Mouse (Mus musculus) CD8-positive naive resting alpha-beta T cell, adult 2 months (primary cell): ENCODE results near the gene Plagl1.

Source experiments
- DNase-seq, 2 experiments: peaks; one replicate each; pipeline ENCODE4 v3.0.0; 2022; ENCODE audit warnings: low read depth in 2 of 2, low spot score in 2 of 2

Plagl1 gene

DNA sequence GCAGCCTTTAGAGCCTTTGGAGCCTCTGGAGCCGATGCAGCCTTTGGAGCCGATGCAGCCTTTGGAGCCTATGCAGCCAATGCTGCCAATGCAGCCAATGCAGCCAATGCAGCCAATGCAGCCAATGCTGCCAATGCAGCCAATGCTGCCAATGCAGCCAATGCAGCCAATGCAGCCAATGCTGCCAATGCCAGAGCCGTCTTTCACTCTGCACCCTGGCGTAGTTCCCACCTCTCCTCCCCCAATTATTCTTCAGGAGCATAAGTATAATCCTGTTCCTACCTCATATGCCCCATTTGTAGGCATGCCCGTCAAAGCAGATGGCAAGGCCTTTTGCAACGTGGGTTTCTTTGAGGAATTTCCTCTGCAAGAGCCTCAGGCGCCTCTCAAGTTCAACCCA, 67.6 kb downstream of the Plagl1 start:
- no peak for DNase-seq

DNA sequence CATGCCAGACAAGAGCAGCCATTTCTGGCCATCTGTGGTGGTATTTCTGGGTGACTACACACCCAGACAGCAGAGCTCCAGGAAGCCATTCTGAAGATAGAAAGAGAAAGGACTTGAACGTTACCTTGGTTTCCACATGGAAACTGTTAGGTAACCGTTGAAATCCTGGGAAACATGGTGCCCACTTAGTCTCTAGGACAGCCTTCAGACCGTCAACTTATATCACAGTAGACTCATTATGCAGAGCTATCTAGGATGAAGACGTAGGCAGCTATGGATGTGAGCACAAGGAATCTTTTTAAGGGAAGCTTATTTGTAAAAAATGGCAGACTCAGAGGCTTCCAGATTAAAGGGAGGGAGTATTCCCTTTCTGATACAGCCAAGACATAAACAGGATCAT, 73.5 kb downstream of the Plagl1 start:
- DNase-seq: no peak

DNA sequence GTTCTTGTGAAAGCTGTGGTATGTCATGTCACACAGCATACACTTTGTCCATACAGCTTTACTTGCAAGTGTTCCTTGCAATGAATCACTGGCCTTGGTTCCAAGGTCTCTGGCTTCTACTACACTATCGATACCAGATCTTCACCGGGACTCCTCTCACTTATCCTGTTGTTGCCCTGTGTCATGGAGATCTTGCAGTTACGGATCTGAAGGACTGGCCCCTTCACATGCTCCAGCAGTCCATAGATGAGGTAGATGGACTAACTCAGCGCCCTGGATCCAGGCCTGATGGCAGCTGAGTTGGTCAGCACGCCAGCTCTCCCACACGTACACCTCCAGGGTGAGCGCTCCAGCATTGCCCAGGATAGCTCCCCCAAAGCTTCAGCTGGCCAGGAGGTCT, 75.0 kb downstream of the Plagl1 start:
- no peak for DNase-seq

DNA sequence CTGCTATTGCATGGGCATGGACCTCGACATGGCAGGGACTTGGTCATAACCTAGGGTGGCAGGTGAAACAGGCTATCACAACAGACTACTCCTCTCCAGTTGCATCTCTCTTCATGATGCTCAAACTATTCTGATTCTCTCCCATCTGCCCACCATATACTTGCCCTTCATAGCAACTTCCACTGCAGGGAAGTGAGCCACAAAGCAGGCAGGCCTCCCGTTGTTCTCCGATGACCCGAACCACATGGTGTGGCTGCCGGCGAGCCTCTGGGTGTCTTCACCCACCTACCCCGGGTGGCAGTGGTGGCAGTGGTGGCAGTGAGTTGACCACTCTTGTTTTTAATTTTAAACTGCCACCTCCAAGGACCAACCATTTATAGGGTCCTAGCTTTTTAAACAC, 75.4 kb downstream of the Plagl1 start:
- no peak for DNase-seq

DNA sequence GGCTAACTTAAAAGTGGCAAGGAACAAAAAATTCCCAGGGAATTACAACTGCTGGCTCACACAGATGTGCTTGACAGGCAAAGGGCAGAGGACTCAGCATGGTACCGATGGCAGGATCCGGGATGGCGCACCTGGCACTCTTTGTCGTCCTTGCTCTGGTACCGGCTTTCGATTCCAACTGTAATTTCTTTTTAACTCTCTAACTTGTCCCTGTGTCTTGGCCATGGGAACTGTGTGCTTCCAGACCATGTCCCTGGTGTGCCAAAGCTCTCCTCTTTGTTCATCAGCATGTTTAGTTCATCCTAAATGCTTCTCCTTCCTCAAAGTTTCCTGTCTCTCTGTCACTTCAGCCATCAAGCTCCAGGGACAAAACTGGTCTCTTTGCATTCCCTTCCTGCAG, 77.6 kb downstream of the Plagl1 start:
- DNase-seq: no peak

DNA sequence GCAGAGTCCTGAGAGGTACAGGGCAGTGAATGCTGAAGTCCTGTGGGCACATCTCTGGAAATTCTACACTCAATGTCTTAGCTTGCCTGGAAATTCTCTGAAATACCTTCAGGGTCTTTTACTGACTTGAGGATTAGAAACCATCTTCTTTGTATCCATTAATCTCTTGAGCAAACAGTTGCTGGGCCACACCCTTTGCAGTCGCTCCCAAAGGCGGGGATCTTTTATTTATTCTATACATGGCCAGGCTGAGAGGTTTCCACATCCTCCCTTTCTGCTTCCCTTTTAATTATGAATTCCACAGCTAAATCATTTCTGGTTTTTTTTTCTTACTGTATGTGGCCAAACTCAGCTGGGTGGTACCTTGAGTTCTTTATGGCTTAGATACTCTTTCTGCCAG, 80.1 kb downstream of the Plagl1 start:
- DNase-seq: no peak

DNA sequence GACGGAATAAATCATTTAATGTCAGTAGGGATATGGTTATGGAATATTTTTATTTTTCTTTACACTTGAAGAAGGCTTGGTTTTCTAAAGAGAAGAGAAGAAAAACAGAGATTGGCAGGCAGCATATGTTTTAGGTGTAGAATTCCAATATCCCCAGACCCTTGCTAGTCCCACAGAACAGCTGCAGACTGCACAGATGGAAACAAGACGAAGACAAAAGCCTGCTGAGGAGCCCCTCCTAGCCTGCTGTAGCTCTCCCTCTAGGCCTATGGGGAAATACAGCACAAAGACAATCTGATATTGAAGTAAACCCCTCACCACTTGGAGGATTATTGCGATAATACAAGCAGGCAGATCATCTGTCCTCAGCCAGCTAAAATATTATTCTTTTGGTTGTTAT, 90.1 kb downstream of the Plagl1 start:
- no peak for DNase-seq

DNA sequence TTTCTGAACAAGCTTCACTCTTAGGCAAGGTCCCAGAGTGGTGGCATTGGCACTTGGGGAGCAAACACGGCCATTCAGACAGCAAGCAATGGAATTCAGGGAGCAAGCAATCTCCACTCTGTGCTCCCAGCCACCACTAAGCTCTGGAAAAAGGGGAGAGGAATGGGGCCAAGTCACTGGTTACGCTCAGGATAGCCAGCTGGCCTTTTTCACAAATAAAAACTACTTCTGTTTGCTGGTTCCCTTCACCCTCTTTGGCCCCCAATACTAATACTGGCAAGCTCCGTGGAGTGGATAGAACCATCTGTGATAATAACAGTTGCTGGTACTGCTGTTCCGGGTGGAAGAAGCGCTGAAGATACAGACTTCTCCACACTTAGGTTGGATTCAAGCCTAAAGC, 91.0 kb downstream of the Plagl1 start:
- DNase-seq: no peak

DNA sequence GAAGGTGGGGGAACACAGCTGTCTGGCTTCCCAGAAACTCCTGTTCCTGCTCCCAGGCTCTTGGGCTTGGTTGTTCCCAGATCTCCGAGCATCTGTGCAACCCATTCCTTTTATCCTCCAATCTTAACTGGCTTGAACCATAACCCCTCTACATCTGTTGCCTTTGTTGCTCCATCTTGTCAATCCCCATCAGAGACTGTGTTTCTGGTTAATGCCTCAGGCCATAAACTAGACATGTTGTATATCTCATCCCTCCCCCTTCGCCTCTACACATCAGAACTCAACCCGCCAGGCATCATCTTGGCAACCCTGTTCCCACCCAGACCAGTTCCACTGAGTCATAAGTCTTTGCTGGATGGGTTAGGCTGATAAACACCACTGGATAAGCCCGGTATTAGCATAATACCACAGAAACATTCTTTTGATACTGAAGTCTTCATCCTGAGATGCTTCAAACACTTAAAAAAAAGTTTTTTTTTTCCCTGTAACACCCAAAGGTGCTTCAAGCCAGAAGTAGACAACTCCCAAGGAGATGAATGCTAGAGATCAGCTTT, 92.6 kb downstream of the Plagl1 start:
- DNase-seq: no peak

DNA sequence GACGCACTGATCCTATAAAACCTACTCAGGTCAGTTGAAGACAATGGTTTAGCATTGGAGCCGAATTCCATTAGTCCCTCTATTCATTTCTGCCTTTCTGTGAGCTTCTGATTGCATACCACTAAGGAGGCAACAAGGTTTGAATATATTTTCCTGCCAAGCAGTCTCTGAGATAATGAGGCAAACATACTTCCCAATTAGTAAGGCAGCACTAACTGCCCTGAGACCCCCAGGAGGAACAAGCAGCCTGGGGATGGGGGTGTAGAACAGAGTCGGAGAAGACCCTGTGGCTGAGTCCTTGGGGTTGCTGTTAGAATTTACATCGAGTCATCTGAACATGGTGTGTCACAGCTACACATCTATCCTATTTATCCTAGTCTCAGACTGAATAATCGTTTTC, 95.1 kb downstream of the Plagl1 start:
- no peak for DNase-seq

DNA sequence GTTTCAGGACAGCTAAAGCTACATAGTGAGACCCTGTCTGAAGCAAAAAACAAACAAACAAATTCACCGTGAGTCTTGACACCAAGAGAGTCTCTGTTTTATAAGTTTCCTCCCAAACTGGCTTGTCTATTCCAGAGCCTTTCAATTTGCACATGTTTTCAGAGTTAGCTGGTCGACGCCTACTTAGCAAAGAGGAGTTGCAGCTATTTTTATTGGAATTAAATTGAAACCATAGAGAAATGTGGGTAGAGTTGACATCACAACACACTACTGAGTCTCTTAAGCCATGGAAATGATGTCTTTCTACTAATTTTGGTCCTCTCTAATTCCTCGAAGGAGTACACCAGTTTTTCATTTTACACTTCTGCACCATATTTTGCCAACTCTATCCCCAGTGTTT, 100.6 kb downstream of the Plagl1 start:
- DNase-seq: no peak

DNA sequence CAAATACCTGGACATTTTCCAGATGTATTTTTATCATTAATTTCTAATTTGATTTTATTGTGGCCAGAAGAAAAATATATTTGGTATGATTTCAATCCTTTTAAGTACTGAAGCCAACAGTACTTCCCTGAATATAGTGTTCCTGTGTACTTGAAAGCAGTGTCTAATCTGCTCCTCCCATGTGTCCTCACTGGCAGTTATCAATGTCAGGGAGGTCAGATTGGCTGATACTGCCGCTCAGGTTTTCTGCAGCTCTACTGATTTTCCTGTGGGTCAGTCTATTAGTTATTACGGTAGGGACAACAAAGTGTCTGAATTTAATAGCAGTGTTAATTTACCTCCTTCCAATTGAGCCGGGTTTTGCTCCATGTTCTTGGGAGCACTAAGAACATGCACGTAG, 101.7 kb downstream of the Plagl1 start:
- DNase-seq: no peak

DNA sequence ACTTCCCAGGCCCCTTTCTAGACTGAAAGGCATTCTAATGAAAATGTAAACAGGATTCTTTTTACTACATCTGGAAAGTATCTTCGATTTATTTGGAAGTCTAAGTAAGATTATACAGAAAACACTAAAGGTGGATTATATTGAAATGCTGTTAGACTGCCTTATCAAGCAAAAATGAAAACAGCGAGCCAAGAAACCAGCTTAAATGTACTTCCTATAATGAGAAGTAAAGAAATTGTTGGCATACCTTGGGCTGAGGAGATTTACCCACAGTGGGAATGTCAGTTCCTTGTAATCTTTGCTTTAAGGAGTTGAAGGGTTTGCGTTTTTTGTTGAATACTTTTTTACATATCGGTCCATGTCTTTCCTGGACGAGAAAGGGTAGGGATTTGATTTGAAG, 108.2 kb downstream of the Plagl1 start:
- DNase-seq: no peak

DNA sequence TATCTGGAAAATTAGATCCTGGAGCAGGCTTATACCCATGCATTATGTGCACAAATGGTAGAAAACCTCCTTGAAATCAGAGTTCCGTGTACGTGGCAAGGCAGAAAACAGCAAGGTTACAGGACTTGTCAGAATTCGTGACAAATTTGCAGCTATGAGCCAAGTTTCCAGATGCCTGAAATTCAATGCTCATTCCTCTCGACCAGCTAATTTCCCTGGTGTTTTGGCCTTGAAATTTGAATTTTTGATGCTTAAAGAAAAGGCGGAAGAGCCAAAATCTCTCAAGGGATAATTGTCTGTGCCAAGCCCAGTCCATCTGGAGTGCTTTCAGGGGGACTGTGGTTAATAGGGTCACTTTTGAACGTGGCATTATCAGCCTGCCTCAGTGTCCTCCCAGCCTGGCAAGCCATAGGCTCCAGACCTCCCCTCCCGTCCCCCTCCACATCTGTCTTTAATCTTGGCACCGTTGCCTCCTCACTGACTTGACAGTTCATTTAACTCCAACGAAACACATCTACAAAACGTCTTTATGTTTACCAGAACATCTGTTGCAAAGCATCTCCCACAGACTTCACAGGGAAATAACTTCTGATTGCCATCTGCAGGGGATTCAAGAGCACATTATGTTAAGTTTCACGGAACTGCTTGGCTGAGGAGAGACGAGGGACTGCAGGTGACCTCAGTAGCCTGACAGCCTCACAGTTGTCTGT, 110.6 kb downstream of the Plagl1 start:
- no peak for DNase-seq

DNA sequence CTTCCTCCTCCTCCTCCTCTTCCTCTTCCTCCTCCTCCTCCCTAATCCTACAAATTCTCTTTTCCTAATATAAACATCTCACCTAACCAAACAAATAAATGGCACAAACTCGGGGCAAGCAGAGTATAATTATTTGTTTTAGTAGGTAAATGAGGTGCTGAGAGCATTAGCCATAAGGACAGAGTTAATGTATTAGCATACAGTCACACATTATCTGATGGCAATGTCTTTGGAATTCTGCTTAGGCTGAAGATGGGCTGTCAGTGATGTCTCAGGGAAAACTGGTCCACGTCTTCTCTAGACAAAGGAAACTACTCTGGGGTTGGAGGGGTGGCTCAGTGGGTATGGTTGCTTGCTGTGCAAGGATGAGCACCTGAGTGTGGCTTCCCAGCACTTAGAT, 111.2 kb downstream of the Plagl1 start:
- no peak for DNase-seq

DNA sequence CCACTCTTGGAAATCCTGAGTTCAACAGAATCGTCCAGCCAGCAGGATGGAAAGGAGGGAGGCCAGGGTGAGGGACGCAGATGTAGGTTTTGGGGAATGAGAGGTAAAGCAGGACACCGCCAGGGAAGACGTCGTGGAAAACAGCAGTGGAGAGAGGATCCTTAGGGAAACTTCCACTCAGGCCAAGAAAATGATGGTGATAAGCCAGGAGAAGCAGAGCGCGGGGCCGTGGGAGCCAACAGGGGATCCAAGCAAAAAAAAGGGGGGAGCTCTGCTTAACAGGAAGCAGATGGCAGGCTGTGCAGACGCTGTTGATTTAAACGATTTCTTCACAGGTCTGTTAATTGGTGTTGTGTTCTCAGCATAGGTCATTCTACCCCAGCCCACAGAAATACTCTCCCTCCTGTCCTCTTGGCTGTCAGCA, 112.5 kb downstream of the Plagl1 start:
- DNase-seq: no peak

DNA sequence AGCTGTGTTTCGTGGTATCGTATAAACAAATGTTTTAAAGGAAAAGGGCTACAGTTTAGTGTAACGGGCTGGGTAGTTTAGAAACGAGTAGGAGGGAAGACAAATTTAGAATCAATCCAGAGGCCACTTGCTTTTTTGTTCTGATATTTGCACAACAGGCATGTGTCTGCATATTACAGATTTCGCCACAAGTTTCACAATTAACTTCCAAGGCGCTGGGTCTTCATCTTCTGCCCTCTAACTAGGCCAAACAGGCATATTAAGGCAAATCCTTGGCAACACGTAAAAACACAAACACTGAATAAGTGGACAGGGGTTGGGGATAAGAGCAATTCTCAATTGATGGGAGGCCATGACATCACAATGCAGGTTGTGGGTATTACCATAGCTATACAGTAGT, 115.6 kb downstream of the Plagl1 start:
- DNase-seq: no peak

DNA sequence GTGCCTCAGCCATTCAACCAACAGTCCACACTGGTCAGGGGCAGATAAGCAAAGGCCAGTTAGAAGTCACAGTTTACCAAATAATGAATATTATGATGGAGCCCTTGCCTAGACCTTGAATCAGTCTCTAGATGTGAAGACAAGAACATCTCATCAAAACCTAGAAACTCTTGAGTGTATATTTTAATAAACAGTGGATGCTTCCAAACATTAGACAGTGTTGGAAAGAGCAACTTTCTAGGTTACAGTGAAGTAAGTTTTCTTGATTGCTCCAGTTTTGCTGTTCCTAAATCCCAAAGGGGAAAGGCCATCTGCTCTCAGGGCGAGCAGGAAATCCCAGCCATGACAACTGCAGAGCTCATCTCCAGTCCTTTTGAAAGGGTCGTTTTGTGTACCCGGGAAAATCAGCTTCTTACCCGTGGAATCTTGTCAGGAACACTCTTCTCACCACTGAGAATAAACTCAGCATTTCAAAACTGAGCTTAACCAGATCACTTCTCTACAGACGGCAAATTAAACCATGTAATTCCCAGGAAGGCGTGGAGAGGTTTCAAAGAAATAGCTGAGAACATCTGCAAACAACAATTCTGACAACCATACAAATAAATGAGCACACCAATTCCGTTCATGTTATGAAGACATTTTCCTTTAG, 117.8 kb downstream of the Plagl1 start, which contains the start of gene Zc2hc1b:
TSS of gene Zc2hc1b (minus strand) at position 51 of the 652 bp plus-strand sequence.
- DNase-seq: no peak

DNA sequence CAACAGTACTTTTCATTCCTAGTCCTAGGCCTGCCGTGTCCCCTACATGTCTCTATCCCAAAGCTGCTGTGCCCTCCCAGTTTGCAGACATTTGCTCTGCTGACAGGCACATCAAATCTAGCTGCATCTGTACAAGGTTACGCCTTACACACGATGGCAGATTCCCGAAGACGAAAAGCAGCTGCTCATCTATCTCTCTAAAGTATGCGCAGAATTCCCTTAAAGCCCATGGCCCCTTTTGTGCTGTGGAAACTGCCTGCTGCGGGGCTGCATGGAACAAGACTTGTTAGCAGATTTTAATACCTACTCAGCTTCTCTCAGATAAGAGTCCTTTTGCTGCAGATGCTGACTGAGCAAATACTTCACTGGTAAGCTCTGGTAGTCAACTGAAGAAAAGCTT, 119.9 kb downstream of the Plagl1 start:
- DNase-seq: no peak
